Mouse (Mus musculus) spleen, adult 2 months (tissue): ENCODE data around the gene Klrk1. TPM values are rescaled to one million over a fixed set of nuclear protein-coding genes. Genes with fewer than 3 reads are reported as not detected.
"Not testable (repeated sequence)": the region's sequence is repeated elsewhere in the genome, so short reads cannot be mapped to it uniquely, and the experiment has no call there.

Experiments
- DNase-seq, 2 experiments: peaks; one replicate each; pipeline versions ENCODE4 v3.0.0 to v3.0.0-alpha.2; 2012 to 2021; ENCODE audit warnings: low spot score in 2 of 2, low read depth in 1 of 2
- H3K27ac ChIP-seq: fragments of 200-500 bp; 2 replicates; pipeline ENCODE4 v1.5.1; 2012; ENCODE audit warnings: low read length, inconsistent platforms; ENCODE audit not compliant: insufficient read depth
- H3K27me3 ChIP-seq: fragments of 200-500 bp; 2 replicates; pipeline ENCODE4 v1.6.1; 2012; ENCODE audit warnings: mild to moderate bottlenecking, moderate library complexity, low read length, inconsistent platforms; ENCODE audit not compliant: control insufficient read depth, insufficient read depth
- H3K36me3 ChIP-seq: fragments of 200-500 bp; 2 replicates; pipeline ENCODE4 v1.6.1; 2012; ENCODE audit warnings: mild to moderate bottlenecking, low read length, inconsistent platforms; ENCODE audit not compliant: control insufficient read depth, insufficient read depth
- H3K4me1 ChIP-seq: fragments of 200-500 bp; 2 replicates; pipeline ENCODE4 v1.6.1; 2011; ENCODE audit warnings: inconsistent platforms; ENCODE audit not compliant: control insufficient read depth, insufficient read depth, insufficient read length
- H3K4me3 ChIP-seq: fragments of 200-500 bp; 2 replicates; pipeline ENCODE4 v1.5.1; 2011; ENCODE audit warnings: mild to moderate bottlenecking, inconsistent platforms; ENCODE audit not compliant: insufficient read depth, insufficient read length; ENCODE audit errors: extremely low read depth
- CTCF ChIP-seq: fragments of 200-500 bp; IDR thresholded peaks from 2 replicates; pipeline ENCODE4 v1.5.1; 2011; ENCODE audit warnings: mild to moderate bottlenecking, inconsistent platforms; ENCODE audit not compliant: insufficient read depth, insufficient read length, insufficient replicate concordance; ENCODE audit errors: extremely low read depth
- POLR2A ChIP-seq: fragments of 200-500 bp; IDR thresholded peaks from 2 replicates; pipeline ENCODE4 v1.6.1; 2011; ENCODE audit warnings: low read depth, low read length, inconsistent platforms
- WGBS: fragments of 180-500 bp; shearing (Covaris S2); methylation state at CpG from one replicate; pipeline ENCODE4 v1.1.7; 2018; 5-methylcytosine and 5-hydroxymethylcytosine counted together
- polyA plus RNA-seq: library from polyadenylated mRNA; depleted of rRNA; stranded (reverse); fragments of >200 nt; gene quantifications from 2 replicates; pipeline ENCODE4 v1.2.3, GENCODE M21; 2012; rRNA removed

The Klrk1 gene
- polyA plus RNA-seq: 1.1 and 2.1 TPM in 2 replicates

DNA sequence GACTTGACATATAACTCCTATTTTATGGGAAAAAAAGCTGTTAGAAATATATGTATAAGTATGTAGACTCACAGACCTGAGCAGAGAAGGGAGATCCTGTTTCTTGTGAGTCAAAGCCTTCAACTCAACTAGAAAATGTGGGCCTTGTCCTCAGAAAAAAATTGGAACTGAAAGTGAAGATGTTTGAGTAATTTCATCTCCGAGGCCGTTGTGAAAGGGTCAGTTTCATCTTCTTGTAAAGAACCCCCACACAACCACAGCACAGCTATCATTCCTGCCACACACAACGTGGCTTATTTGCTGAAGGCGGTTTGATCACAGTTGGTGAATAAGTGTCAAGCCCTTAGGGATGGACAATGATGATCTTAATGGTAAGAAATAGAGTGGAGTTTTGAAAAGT, at the start of gene Klrk1:
Gene Klrk1, minus strand, starts transcription at position 130 of the 400 bp plus-strand sequence.
- no peak for TF ChIP-seq POLR2A
- no peak for TF ChIP-seq CTCF
- 67% methylated on average over 4 of the region's 4 CpGs for WGBS
- Histone ChIP-seq H3K36me3 (no peaks in the 10 kb centered on the region), H3K27ac (no peak within 1 kb of the TSS), H3K4me3 (no peak within 1 kb of the TSS), H3K4me1 (no peaks in the 10 kb centered on the region), H3K27me3 (no peaks in the 10 kb centered on the region)
- DNase-seq: no peak

DNA sequence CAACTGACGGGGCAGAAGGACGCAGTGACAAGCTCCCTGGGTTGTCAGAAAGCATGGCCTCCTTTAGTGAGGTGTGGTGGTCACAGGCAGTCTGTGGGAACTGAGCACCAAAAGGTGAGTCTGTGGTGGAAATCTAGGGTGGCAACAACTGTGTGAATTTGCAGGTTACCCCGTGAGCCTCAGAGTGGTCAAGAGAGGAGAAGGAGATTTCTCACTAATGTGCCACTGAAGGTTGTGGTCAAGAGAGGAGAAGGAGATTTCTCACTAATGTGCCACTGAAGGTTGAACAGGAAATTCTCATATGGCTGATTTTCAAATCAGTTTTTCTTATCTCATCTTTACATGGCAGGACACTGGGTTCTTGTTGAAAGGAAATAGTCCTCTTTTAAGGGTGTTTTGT, 37.6 kb upstream of the Klrk1 start:
- H3K36me3 ChIP-seq, H3K4me1 ChIP-seq, H3K27me3 ChIP-seq, H3K4me3 ChIP-seq, H3K27ac ChIP-seq, DNase-seq: not testable (repeated sequence)
- 0% methylated on average over 1 of the region's 3 CpGs for WGBS

DNA sequence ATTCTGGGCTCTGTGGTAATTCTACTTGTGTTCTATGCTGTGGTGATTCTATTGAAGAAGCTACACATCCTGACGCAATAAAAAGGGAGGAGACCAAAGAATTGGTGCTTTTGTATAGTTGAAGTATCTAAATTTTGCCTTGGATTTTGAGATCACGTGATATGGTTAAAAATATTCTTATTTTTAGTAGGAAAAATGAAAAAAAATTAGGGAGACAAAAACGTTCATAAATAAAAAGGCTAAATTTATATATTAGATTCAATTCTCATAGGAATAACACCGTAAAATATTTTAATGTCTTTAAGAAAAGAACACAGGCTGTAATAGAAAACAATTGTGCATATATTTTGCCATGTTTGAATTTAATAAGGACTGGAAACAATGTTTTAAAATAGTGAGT, 36.9 kb upstream of the Klrk1 start, which contains the start of gene Klrc2:
Gene Klrc2, minus strand, starts transcription at position 101 of the 400 bp plus-strand sequence.
- whole genome bisulfite sequencing: 88% methylated on average over 4 of the region's 4 CpGs
- H3K27me3 ChIP-seq, H3K36me3 ChIP-seq, H3K27ac ChIP-seq, H3K4me1 ChIP-seq, H3K4me3 ChIP-seq, DNase-seq: not testable (repeated sequence)

DNA sequence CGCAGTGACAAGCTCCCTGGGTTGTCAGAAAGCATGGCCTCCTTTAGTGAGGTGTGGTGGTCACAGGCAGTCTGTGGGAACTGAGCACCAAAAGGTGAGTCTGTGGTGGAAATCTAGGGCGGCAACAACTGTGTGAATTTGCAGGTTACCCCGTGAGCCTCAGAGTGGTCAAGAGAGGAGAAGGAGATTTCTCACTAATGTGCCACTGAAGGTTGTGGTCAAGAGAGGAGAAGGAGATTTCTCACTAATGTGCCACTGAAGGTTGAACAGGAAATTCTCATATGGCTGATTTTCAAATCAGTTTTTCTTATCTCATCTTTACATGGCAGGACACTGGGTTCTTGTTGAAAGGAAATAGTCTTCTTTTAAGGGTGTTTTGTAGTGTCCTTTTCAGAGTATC, 20.4 kb upstream of the Klrk1 start:
- not testable (repeated sequence) for H3K36me3 ChIP-seq, H3K4me1 ChIP-seq, H3K27ac ChIP-seq, DNase-seq, H3K4me3 ChIP-seq, H3K27me3 ChIP-seq
- 50% methylated on average over 1 of the region's 3 CpGs for WGBS

DNA sequence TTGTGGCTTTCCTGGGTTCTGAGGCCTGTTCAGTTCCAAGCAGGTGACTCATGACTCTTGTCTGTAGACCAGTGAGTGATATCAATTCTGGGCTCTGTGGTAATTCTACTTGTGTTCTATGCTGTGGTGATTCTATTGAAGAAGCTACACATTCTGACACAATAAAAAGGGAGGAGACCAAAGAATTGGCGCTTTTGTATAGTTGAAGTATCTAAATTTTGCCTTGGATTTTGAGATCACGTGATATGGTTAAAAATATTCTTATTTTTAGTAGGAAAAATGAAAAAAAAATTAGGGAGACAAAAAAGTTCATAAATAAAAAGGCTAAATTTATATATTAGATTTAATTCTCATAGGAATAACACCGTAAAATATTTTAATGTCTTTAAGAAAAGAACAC, 19.6 kb upstream of the Klrk1 start, which contains the start of gene Klrc3:
Gene Klrc3, minus strand, starts transcription at position 101 of the 400 bp plus-strand sequence.
- H3K36me3 ChIP-seq, DNase-seq, H3K4me3 ChIP-seq, H3K27ac ChIP-seq, H3K4me1 ChIP-seq, H3K27me3 ChIP-seq: not testable (repeated sequence)
- WGBS: 86% methylated on average over 3 of the region's 3 CpGs

DNA sequence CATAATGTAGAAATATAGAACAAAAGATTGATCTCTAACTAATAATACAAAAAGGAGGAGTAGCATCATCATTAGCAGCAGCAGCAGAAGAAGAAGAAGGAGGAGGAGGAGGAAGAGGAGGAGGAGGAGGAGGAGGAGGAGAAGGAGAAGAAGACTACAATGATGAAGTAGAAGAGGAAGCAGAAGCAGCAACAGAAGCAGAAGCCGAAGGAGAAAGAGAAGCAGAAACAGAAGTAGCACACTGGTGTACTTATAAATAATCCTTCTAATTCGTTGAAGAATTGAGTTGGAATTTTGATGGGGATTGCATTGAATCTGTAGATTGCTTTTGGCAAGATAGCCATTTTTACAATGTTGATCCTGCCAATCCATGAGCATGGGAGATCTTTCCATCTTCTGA, 7.4 kb upstream of the Klrk1 start:
- not testable (repeated sequence) for H3K4me3 ChIP-seq, H3K27me3 ChIP-seq, H3K4me1 ChIP-seq, H3K36me3 ChIP-seq, DNase-seq, H3K27ac ChIP-seq
- WGBS: 35% methylated on average over 2 of the region's 2 CpGs

DNA sequence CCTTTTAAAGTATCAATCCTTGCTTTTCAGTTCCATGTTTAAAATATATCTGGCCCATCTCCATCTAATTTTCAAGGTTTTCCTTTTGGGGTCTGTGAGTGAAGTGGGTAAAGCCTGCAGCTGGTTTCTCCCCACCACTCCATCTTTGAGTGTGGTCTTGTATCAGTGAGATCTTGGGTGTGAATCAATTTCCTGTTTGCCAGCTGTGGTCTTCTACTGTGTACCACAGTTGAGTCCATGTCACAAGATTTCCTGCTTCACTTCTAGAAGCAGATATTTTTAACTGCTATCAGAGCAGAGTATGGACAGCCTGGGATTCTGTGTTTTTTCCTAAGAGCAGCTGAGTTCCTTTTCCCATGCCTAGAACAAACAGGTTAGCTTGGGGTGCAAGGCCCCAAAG, 15.3 kb downstream of the Klrk1 start:
- TF ChIP-seq POLR2A (no peak), CTCF (no peak)
- no peaks in the 10 kb centered on the region for H3K36me3 ChIP-seq
- H3K27ac ChIP-seq: peak overlapping the region; percentile 59; the same call in 1 of the 2 replicates
- H3K27me3 ChIP-seq: no peaks in the 10 kb centered on the region
- peak; percentile 15 to 36 for DNase-seq
- H3K4me1 ChIP-seq: peaks cover 3% of the 10 kb centered on the region
- no peak overlapping the region for H3K4me3 ChIP-seq

DNA sequence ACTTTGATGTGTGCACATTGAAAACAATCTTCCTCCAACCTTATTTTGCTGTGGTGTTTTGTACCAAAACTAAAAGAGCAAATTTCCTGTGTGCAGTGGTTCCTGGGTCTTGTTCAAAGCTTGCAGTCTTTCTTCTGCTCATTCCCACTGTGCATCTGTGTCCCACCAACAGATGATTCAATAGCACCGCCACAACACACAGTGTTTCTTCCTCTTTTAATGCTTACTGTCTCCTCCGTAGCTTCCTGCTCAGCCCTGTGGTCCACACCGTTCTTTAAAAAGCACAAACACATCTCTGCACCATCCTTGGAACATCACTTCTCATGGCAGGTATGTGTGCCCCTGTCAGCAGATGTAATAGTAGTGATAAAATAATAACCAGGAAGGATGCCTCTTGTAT, 32.2 kb downstream of the Klrk1 start, which contains the start of gene Klrd1:
Gene Klrd1, plus strand, starts transcription at position 275 of the 400 bp plus-strand sequence.
- H3K4me1 ChIP-seq: no peaks in the 10 kb centered on the region
- H3K36me3 ChIP-seq: no peaks in the 10 kb centered on the region
- WGBS: 6% methylated on average over 3 of the region's 3 CpGs
- no peak for TF ChIP-seq CTCF
- no peak for TF ChIP-seq POLR2A
- peak; percentile 14 to 17 for DNase-seq
- H3K27me3 ChIP-seq: no peaks in the 10 kb centered on the region
- H3K27ac ChIP-seq: peak within 1 kb of the TSS; percentile 48; the same call in 1 of the 2 replicates
- H3K4me3 ChIP-seq: peak within 1 kb of the TSS; percentile 13; the same call in 1 of the 2 replicates
